Mouse (Mus musculus) B cell, adult 62 days (primary cell): ENCODE measurements around the gene Gm29582. TPM values are rescaled to one million over a fixed set of nuclear protein-coding genes. Genes with fewer than 3 reads are reported as not detected.

Experiments used
- total RNA-seq: library from RNA; stranded (reverse); gene quantifications from 4 replicates; pipeline ENCODE4 v1.2.4, GENCODE M21; 2023

The Gm29582 gene
- total RNA-seq: not detected in 4 replicates

GRCm38 (mm10) chrY:30738461-30738860, at the start of gene Gm29582:
Gene Gm29582, minus strand, starts transcription at chrY:30738561.

